Mouse (Mus musculus) MEL (cell line): ENCODE measurements around the gene Sh3bgrl. TPM values are rescaled to one million over a fixed set of nuclear protein-coding genes. Genes with fewer than 3 reads are reported as not detected.

Source experiments
- DNase-seq: peaks from one replicate; pipeline ENCODE4 v3.0.0; 2011; ENCODE audit warnings: low read depth, low spot score
- H3K27ac ChIP-seq: 2 replicates; pipeline ENCODE4 v1.5.1; 2012; ENCODE audit warnings: low read depth, mild to moderate bottlenecking, control low read depth, low read length, moderate library complexity; ENCODE audit not compliant: control insufficient read depth
- H3K27me3 ChIP-seq, 2 experiments: fragments of 150-350 bp in 1 of 2; sonication (generic) in 1 of 2; 2 replicates each; pipeline ENCODE4 v1.6.1; 2012; ENCODE audit warnings: low read length in 2 of 2, mild to moderate bottlenecking in 2 of 2, improper control_type of control experiment in 1 of 2, moderate library complexity in 1 of 2; ENCODE audit not compliant: insufficient read depth in 2 of 2, control insufficient read depth in 1 of 2
- H3K36me3 ChIP-seq, 2 experiments: 2 replicates each; pipeline ENCODE4 v1.6.1; 2012 to 2014; ENCODE audit warnings: low read length in 2 of 2, improper control_type of control experiment in 1 of 2, inconsistent platforms in 1 of 2, mild to moderate bottlenecking in 1 of 2; ENCODE audit not compliant: insufficient read depth in 2 of 2, control insufficient read depth in 1 of 2
- H3K4me1 ChIP-seq, 2 experiments: fragments of 150-350 bp in 1 of 2; sonication (generic) in 1 of 2; 2 replicates each; pipeline ENCODE4 v1.6.1; 2012; ENCODE audit warnings: low read length in 2 of 2, improper control_type of control experiment in 1 of 2, mild to moderate bottlenecking in 1 of 2; ENCODE audit not compliant: insufficient read depth in 2 of 2, control insufficient read depth in 1 of 2
- H3K4me3 ChIP-seq, 2 experiments: fragments of 150-350 bp in 1 of 2; sonication (generic) in 1 of 2; 2 replicates each; pipeline ENCODE4 v1.5.1; 2012; ENCODE audit warnings: low read depth in 2 of 2, low read length in 2 of 2, mild to moderate bottlenecking in 2 of 2, moderate library complexity in 2 of 2, control low read depth in 1 of 2, improper control_type of control experiment in 1 of 2; ENCODE audit not compliant: control insufficient read depth in 1 of 2, insufficient read depth in 1 of 2
- H3K79me2 ChIP-seq: 2 replicates; pipeline ENCODE4 v1.6.1; 2012; ENCODE audit warnings: mild to moderate bottlenecking, low read length, moderate library complexity; ENCODE audit not compliant: control insufficient read depth, poor library complexity, insufficient read depth
- H3K9ac ChIP-seq: 2 replicates; pipeline ENCODE4 v1.6.1; 2012; ENCODE audit warnings: low read depth, mild to moderate bottlenecking, control low read depth, low read length, moderate library complexity; ENCODE audit not compliant: control insufficient read depth, poor library complexity, severe bottlenecking
- H3K9me3 ChIP-seq: fragments of 150-350 bp; sonication (generic); replicated peaks from 2 replicates; pipeline ENCODE4 v1.6.1; 2012; ENCODE audit warnings: mild to moderate bottlenecking, low read length, improper control_type of control experiment, moderate library complexity; ENCODE audit not compliant: insufficient read depth
- CTCF ChIP-seq, 3 experiments: IDR thresholded peaks in 2 of 3; conservative IDR thresholded peaks in 1 of 3; 2 replicates each; pipeline ENCODE4 v1.5.1; 2011 to 2012; ENCODE audit warnings: low read length in 3 of 3, low read depth in 2 of 3, mild to moderate bottlenecking in 2 of 3, improper control_type of control experiment in 1 of 3, inconsistent platforms in 1 of 3, mixed read lengths in 1 of 3, moderate library complexity in 1 of 3; ENCODE audit not compliant: control insufficient read depth in 1 of 3, insufficient read depth in 1 of 3, poor library complexity in 1 of 3, severe bottlenecking in 1 of 3
- E2F4 ChIP-seq: IDR thresholded peaks from 2 replicates; pipeline ENCODE4 v1.6.1; 2011; ENCODE audit warnings: low read depth, low read length, improper control_type of control experiment, borderline replicate concordance
- ETS1 ChIP-seq: IDR thresholded peaks from 2 replicates; pipeline ENCODE4 v1.6.1; 2012; ENCODE audit warnings: low read depth, mild to moderate bottlenecking, inconsistent platforms, low read length, improper control_type of control experiment, moderate library complexity
- GABPA ChIP-seq: IDR thresholded peaks from 2 replicates; pipeline ENCODE4 v1.6.1; 2012; ENCODE audit warnings: low read depth, mild to moderate bottlenecking, inconsistent platforms, low read length, improper control_type of control experiment, moderate library complexity
- GATA1 ChIP-seq: IDR thresholded peaks from 2 replicates; pipeline ENCODE4 v1.6.1; 2011; ENCODE audit warnings: low read depth, low read length, improper control_type of control experiment
- HCFC1 ChIP-seq: IDR thresholded peaks from 2 replicates; pipeline ENCODE4 v1.6.1; 2012; ENCODE audit warnings: low read depth, mild to moderate bottlenecking, inconsistent platforms, low read length, improper control_type of control experiment, moderate library complexity
- JUND ChIP-seq: IDR thresholded peaks from 2 replicates; pipeline ENCODE4 v1.6.1; 2011; ENCODE audit warnings: low read depth, mild to moderate bottlenecking, improper control_type of control experiment, low read length
- MAFK ChIP-seq: IDR thresholded peaks from 2 replicates; pipeline ENCODE4 v1.6.1; 2011; ENCODE audit warnings: low read depth, mild to moderate bottlenecking, low read length, improper control_type of control experiment, borderline replicate concordance
- MAZ ChIP-seq: IDR thresholded peaks from 2 replicates; pipeline ENCODE4 v1.6.1; 2012; ENCODE audit warnings: low read depth, mild to moderate bottlenecking, inconsistent platforms, low read length, improper control_type of control experiment
- MXI1 ChIP-seq: IDR thresholded peaks from 2 replicates; pipeline ENCODE4 v1.6.1; 2011; ENCODE audit warnings: mild to moderate bottlenecking, low read depth, low read length, improper control_type of control experiment
- MYB ChIP-seq: IDR thresholded peaks from 2 replicates; pipeline ENCODE4 v1.6.1; 2011; ENCODE audit warnings: mild to moderate bottlenecking, low read depth, low read length, improper control_type of control experiment
- RAD21 ChIP-seq: IDR thresholded peaks from 2 replicates; pipeline ENCODE4 v1.6.1; 2011; ENCODE audit warnings: mild to moderate bottlenecking, low read depth, low read length, improper control_type of control experiment
- SIN3A ChIP-seq: IDR thresholded peaks from 2 replicates; pipeline ENCODE4 v1.6.1; 2012; ENCODE audit warnings: low read length, improper control_type of control experiment, inconsistent platforms
- SMC3 ChIP-seq: IDR thresholded peaks from 2 replicates; pipeline ENCODE4 v1.6.1; 2011; ENCODE audit warnings: low read depth, low read length, improper control_type of control experiment
- TBP ChIP-seq: IDR thresholded peaks from 2 replicates; pipeline ENCODE4 v1.8.0; 2011; ENCODE audit warnings: low read depth, low read length, improper control_type of control experiment
- USF1 ChIP-seq: IDR thresholded peaks from 2 replicates; pipeline ENCODE4 v1.6.1; 2014; ENCODE audit warnings: low read depth, mild to moderate bottlenecking, inconsistent platforms, low read length, improper control_type of control experiment, moderate library complexity
- ZC3H11A ChIP-seq: IDR thresholded peaks from 2 replicates; pipeline ENCODE4 v1.6.1; 2012; ENCODE audit warnings: low read depth, mild to moderate bottlenecking, inconsistent platforms, low read length, improper control_type of control experiment
- ZKSCAN1 ChIP-seq: IDR thresholded peaks from 2 replicates; pipeline ENCODE4 v1.6.1; 2012; ENCODE audit warnings: low read depth, mild to moderate bottlenecking, inconsistent platforms, low read length, improper control_type of control experiment, moderate library complexity
- ZMIZ1 ChIP-seq: IDR thresholded peaks from 2 replicates; pipeline ENCODE4 v1.6.1; 2012; ENCODE audit warnings: low read depth, mild to moderate bottlenecking, inconsistent platforms, low read length, improper control_type of control experiment, moderate library complexity
- polyA plus RNA-seq, 2 experiments: library from polyadenylated mRNA; stranded (reverse) in 1 of 2; unstranded in 1 of 2; fragments of >175 nt in 1 of 2; fragments of >200 nt in 1 of 2; gene quantifications; 2 replicates each; pipeline versions ENCODE4 v1.2.1 to v1.2.4; 2012; ENCODE audit warnings: low replicate concordance in 2 of 2, low read depth in 1 of 2; ENCODE audit not compliant: insufficient read length in 2 of 2, insufficient read depth in 1 of 2, missing spikeins in 1 of 2
- total RNA-seq: library from RNA; depleted of rRNA; stranded (reverse); fragments of 300-350 nt; gene quantifications from 2 replicates; pipeline ENCODE4 v1.2.3, GENCODE M21; 2012

Gene Sh3bgrl
- total and polyA plus RNA-seq, 3 experiments = 50.5 to 126 (median 83.6) TPM

DNA sequence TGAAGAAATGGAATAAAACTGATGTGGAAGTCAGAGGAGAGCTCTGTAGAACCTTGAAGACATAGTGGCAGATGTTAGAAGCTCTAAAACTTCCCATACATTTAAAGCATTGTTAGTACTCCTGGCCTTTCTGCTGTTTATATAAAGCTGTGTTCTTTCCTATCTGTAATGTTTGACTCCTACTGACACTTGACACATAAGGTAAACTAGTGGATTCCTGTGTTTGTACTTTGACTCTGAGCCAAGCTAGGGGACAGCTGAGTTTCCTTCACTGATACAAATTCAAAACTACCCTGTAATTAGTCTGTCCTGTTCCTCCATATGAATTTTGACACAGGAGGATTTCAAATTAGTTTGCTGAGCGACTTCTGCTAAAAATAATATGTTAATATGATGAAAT lies 27.5 kb downstream of the Sh3bgrl start:
- no peaks in the 10 kb centered on the region for H3K27me3 ChIP-seq
- peaks cover 0 to 23% of the 10 kb centered on the region in 2 experiments for H3K36me3 ChIP-seq
- peaks cover 3 to 17% of the 10 kb centered on the region in 2 experiments for H3K4me1 ChIP-seq
- no peak overlapping the region for H3K4me3 ChIP-seq
- DNase-seq = no peak
- no peak overlapping the region for H3K9ac ChIP-seq
- no peak overlapping the region for H3K27ac ChIP-seq
- TF ChIP-seq CTCF (IDR thresholded peaks at IDR 0.05 in 2 of 3, conservative IDR thresholded peaks at IDR 0.05 in 1 of 3; ENCODE audit: control insufficient read depth in 1 of 3, insufficient read depth in 1 of 3, low read depth in 2 of 3, low read length in 3 of 3, poor library complexity in 1 of 3, severe bottlenecking in 1 of 3) (no peak), SMC3 (no peak), MXI1 (no peak), RAD21 (no peak), TBP (no peak), USF1 (no peak), SIN3A (no peak), ZKSCAN1 (no peak), MAZ (no peak), MAFK (no peak)
- H3K79me2 ChIP-seq = peaks cover 6% of the 10 kb centered on the region; the same call in 1 of the 2 replicates
- no peaks in the 10 kb centered on the region for H3K9me3 ChIP-seq

DNA sequence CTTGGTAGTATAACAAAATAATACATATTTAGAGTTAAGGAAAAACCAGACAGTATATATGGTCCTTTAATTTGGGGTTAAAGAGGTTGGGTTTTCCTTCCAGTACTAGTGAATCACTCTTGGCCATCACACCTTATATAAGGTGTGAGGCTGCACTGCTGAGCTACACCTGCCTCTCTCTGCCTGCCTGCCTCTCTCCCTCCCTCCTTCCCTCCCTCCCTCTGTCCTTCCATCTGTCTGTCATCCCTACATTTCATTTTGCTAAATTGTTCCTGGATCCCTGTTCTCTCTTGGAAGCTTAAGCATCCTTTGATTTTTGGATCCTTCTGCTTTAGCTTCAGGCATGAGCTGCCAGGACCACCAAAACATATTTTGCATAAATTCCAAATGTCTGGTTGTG lies 28.6 kb downstream of the Sh3bgrl start:
- TF ChIP-seq ZMIZ1 (no peak), ZC3H11A (no peak), HCFC1 (no peak), ETS1 (no peak), RAD21 (no peak), MAFK (no peak), ZKSCAN1 (no peak), E2F4 (no peak), MYB (no peak), GATA1 (no peak), GABPA (no peak), JUND (no peak)
- no peak overlapping the region for H3K27ac ChIP-seq
- no peak overlapping the region for H3K9ac ChIP-seq
- H3K27me3 ChIP-seq = no peaks in the 10 kb centered on the region
- peaks cover 0 to 31% of the 10 kb centered on the region in 2 experiments for H3K36me3 ChIP-seq
- peaks cover 7 to 25% of the 10 kb centered on the region in 2 experiments for H3K4me1 ChIP-seq
- H3K9me3 ChIP-seq = no peaks in the 10 kb centered on the region
- H3K79me2 ChIP-seq = peaks cover 6% of the 10 kb centered on the region; the same call in 1 of the 2 replicates
- no peak overlapping the region for H3K4me3 ChIP-seq
- DNase-seq = no peak
